14 mouse cellular contexts compared by ENCODE assay signal in the genomic region with DNA sequence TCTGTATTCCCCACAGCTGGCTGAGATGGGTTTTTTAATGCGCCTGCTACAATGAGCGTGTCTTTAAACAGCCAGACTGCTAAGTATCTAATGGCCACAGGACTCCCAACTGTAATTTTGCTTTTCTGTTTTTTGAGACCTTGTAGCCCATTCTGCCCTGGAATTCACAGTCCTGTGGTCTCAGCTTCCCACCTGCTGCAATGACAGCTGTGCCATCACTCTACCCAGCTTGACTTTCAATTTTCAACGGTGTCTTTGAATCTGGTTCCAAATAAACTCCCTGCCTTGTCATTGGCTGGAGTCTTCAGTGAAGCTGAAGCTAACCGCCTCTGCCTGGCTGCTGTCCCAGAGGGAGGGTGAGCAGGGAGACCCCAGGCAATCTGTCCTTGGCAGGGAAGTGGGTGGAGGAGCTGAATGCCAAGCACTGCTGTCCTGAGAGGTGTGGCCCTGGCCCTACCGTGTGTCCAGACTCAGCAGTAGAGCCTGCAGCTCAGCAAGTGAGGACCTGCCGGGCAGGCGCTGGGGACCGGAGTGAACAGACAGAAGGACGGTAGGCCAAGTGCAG. TPM values are rescaled to one million over a fixed set of nuclear protein-coding genes. Genes with fewer than 3 reads are reported as not detected.
DNase-seq lines count a peak whose midpoint lies in the region; ATAC-seq and TF ChIP-seq lines count a peak whose summit lies in the region.
"Had no signal": no experiment of that assay in that cellular context is flagged by ENCODE, and none has a peak within 500 bp of the region (broad histone marks: within the 10 kb centered on the region; RNA-seq: fewer than 3 reads in every experiment).

No protein-coding gene starts in this region.

- 64% methylated on average over 9 of the region's 9 CpGs for whole genome bisulfite sequencing in forebrain, embryonic 15.5 days
- WGBS in forebrain, embryonic 12.5 days = 81% methylated on average over 9 of the region's 9 CpGs
- 72% methylated on average over 9 of the region's 9 CpGs for WGBS in midbrain, embryonic 14.5 days
- WGBS in midbrain, embryonic 15.5 days = 75% methylated on average over 9 of the region's 9 CpGs
- WGBS in forebrain, postnatal 0 days = 59% methylated on average over 9 of the region's 9 CpGs
- WGBS in neural tube, embryonic 13.5 days = 59% methylated on average over 9 of the region's 9 CpGs
- 72% methylated on average over 9 of the region's 9 CpGs for WGBS in intestine, embryonic 15.5 days

- H3K4me2 ChIP-seq in forebrain, embryonic 15.5 days (replicated peaks) = no peak overlapping the region
- H3K4me2 ChIP-seq in forebrain, embryonic 12.5 days = no peak overlapping the region
- H3K4me2 ChIP-seq in midbrain, embryonic 14.5 days (ENCODE audit: low read length) = no peak overlapping the region
- no peak overlapping the region for H3K4me2 ChIP-seq in midbrain, embryonic 15.5 days
- H3K4me2 ChIP-seq in forebrain, postnatal 0 days (ENCODE audit: low read depth) = no peak overlapping the region
- no peak overlapping the region for H3K4me2 ChIP-seq in neural tube, embryonic 13.5 days
- H3K4me2 ChIP-seq in intestine, embryonic 15.5 days (replicated peaks) = no peak overlapping the region
- H3K4me2 ChIP-seq: liver, embryonic 15.5 days had no signal

- TF ChIP-seq CTCF in forebrain, postnatal 0 days (IDR thresholded peaks at IDR 0.05; ENCODE audit: low read depth) = no peak

- no peak overlapping the region for H3K4me3 ChIP-seq in forebrain, embryonic 15.5 days
- no peak overlapping the region for H3K4me3 ChIP-seq in forebrain, embryonic 12.5 days (replicated peaks)
- no peak overlapping the region for H3K4me3 ChIP-seq in midbrain, embryonic 14.5 days (replicated peaks; ENCODE audit: low read depth, low read length)
- no peak overlapping the region for H3K4me3 ChIP-seq in midbrain, embryonic 15.5 days
- no peak overlapping the region for H3K4me3 ChIP-seq in forebrain, postnatal 0 days (ENCODE audit: low read depth, low read length)
- H3K4me3 ChIP-seq in neural tube, embryonic 13.5 days = no peak overlapping the region
- no peak overlapping the region for H3K4me3 ChIP-seq in intestine, embryonic 15.5 days (replicated peaks)
- H3K4me3 ChIP-seq: erythroblast, embryonic 14.5 days; liver, embryonic 15.5 days had no signal

- peaks cover 5% of the 10 kb centered on the region; the same call in 1 of the 2 replicates for H3K36me3 ChIP-seq in forebrain, embryonic 15.5 days
- peaks cover 15% of the 10 kb centered on the region; the same call in 1 of the 2 replicates for H3K36me3 ChIP-seq in forebrain, embryonic 12.5 days (replicated peaks)
- peaks cover 2% of the 10 kb centered on the region for H3K36me3 ChIP-seq in midbrain, embryonic 14.5 days (ENCODE audit: control insufficient read depth, insufficient read depth, low read length)
- no peaks in the 10 kb centered on the region for H3K36me3 ChIP-seq in midbrain, embryonic 15.5 days (replicated peaks)
- H3K36me3 ChIP-seq in forebrain, postnatal 0 days (ENCODE audit: insufficient read depth) = peaks cover 3% of the 10 kb centered on the region; the same call in 1 of the 2 replicates
- H3K36me3 ChIP-seq in neural tube, embryonic 13.5 days = no peaks in the 10 kb centered on the region
- no peaks in the 10 kb centered on the region for H3K36me3 ChIP-seq in intestine, embryonic 15.5 days

- H3K9me3 ChIP-seq in forebrain, embryonic 15.5 days = 0 out of 2 replicates have a peak, but pooled peaks cover 2% of the 10 kb centered on the region
- H3K9me3 ChIP-seq in forebrain, embryonic 12.5 days = no peaks in the 10 kb centered on the region
- H3K9me3 ChIP-seq in midbrain, embryonic 14.5 days (ENCODE audit: control insufficient read depth, low read length) = no peaks in the 10 kb centered on the region
- H3K9me3 ChIP-seq in midbrain, embryonic 15.5 days = no peaks in the 10 kb centered on the region
- H3K9me3 ChIP-seq in forebrain, postnatal 0 days (ENCODE audit: low read length) = no peaks in the 10 kb centered on the region
- no peaks in the 10 kb centered on the region for H3K9me3 ChIP-seq in neural tube, embryonic 13.5 days
- H3K9me3 ChIP-seq in intestine, embryonic 15.5 days = no peaks in the 10 kb centered on the region
- H3K9me3 ChIP-seq: liver, embryonic 15.5 days had no signal

- ATAC-seq in forebrain, embryonic 15.5 days (replicated peaks) = peak; percentile 42
- ATAC-seq in forebrain, embryonic 12.5 days (ENCODE audit: low FRiP score) = no peak
- ATAC-seq in midbrain, embryonic 14.5 days (ENCODE audit: low FRiP score, low TSS enrichment) = no peak
- no peak; the same call in 1 of the 2 replicates for ATAC-seq in midbrain, embryonic 15.5 days (replicated peaks)
- ATAC-seq in forebrain, postnatal 0 days = peak; percentile 53
- ATAC-seq in neural tube, embryonic 13.5 days (ENCODE audit: low read depth) = peak; percentile 69
- no peak for ATAC-seq in intestine, embryonic 15.5 days
- ATAC-seq: CD4-positive, CD25-positive, alpha-beta regulatory T cell, adult 4 months; Patski had no signal

- H3K9ac ChIP-seq in forebrain, embryonic 15.5 days (replicated peaks) = no peak overlapping the region
- no peak overlapping the region for H3K9ac ChIP-seq in forebrain, embryonic 12.5 days
- no peak overlapping the region for H3K9ac ChIP-seq in midbrain, embryonic 14.5 days (replicated peaks; ENCODE audit: low read length)
- H3K9ac ChIP-seq in midbrain, embryonic 15.5 days = no peak overlapping the region
- H3K9ac ChIP-seq in forebrain, postnatal 0 days = no peak overlapping the region
- H3K9ac ChIP-seq in neural tube, embryonic 13.5 days = no peak overlapping the region
- no peak overlapping the region for H3K9ac ChIP-seq in intestine, embryonic 15.5 days
- H3K9ac ChIP-seq: liver, embryonic 15.5 days had no signal

- 0 out of 2 replicates have a peak overlapping the region, but pooled peaks have one; percentile 1 for H3K27ac ChIP-seq in forebrain, embryonic 15.5 days (replicated peaks)
- no peak overlapping the region for H3K27ac ChIP-seq in forebrain, embryonic 12.5 days
- no peak overlapping the region for H3K27ac ChIP-seq in midbrain, embryonic 14.5 days (replicated peaks; ENCODE audit: low read depth, low read length)
- H3K27ac ChIP-seq in midbrain, embryonic 15.5 days = no peak overlapping the region
- no peak overlapping the region for H3K27ac ChIP-seq in forebrain, postnatal 0 days (ENCODE audit: low read depth, low read length)
- H3K27ac ChIP-seq in neural tube, embryonic 13.5 days (replicated peaks) = no peak overlapping the region
- no peak overlapping the region for H3K27ac ChIP-seq in intestine, embryonic 15.5 days
- H3K27ac ChIP-seq: liver, embryonic 15.5 days had no signal

- no peaks in the 10 kb centered on the region for H3K27me3 ChIP-seq in forebrain, embryonic 15.5 days
- no peaks in the 10 kb centered on the region for H3K27me3 ChIP-seq in forebrain, embryonic 12.5 days
- no peaks in the 10 kb centered on the region for H3K27me3 ChIP-seq in midbrain, embryonic 14.5 days (ENCODE audit: control insufficient read depth, insufficient read depth, low read length)
- H3K27me3 ChIP-seq in midbrain, embryonic 15.5 days (replicated peaks) = no peaks in the 10 kb centered on the region
- H3K27me3 ChIP-seq in forebrain, postnatal 0 days (ENCODE audit: insufficient read depth, low read length) = no peaks in the 10 kb centered on the region
- H3K27me3 ChIP-seq in neural tube, embryonic 13.5 days = no peaks in the 10 kb centered on the region; the same call in 1 of the 2 replicates
- H3K27me3 ChIP-seq in intestine, embryonic 15.5 days (replicated peaks) = no peaks in the 10 kb centered on the region
- H3K27me3 ChIP-seq: Patski had no signal

- H3K4me1 ChIP-seq in forebrain, embryonic 15.5 days = peaks cover 17% of the 10 kb centered on the region
- peaks cover 10% of the 10 kb centered on the region for H3K4me1 ChIP-seq in forebrain, embryonic 12.5 days
- no peaks in the 10 kb centered on the region for H3K4me1 ChIP-seq in midbrain, embryonic 14.5 days (ENCODE audit: control insufficient read depth, insufficient read depth, low read length)
- H3K4me1 ChIP-seq in midbrain, embryonic 15.5 days = peaks cover 5% of the 10 kb centered on the region
- no peaks in the 10 kb centered on the region for H3K4me1 ChIP-seq in forebrain, postnatal 0 days (ENCODE audit: insufficient read depth)
- peaks cover 31% of the 10 kb centered on the region for H3K4me1 ChIP-seq in neural tube, embryonic 13.5 days (replicated peaks)
- no peaks in the 10 kb centered on the region for H3K4me1 ChIP-seq in intestine, embryonic 15.5 days (replicated peaks)
- H3K4me1 ChIP-seq: liver, embryonic 15.5 days had no signal

- DNase-seq in midbrain, embryonic 14.5 days = peak; percentile 39
- peak; percentile 22 for DNase-seq in forebrain, postnatal 0 days
- DNase-seq: adrenal gland, postnatal 25 days; cerebellum, adult 8-10 months; kidney, postnatal 25 days had no signal

RNA-seq across cellular contexts. Expression of a gene that starts 1.6 kb away (rescaled TPM):
- polyA plus RNA-seq in forebrain, embryonic 15.5 days (2015; fragmentation: Nextera tagmentation; extraction: Ambion mirVana) = 0.06 TPM in 1 of 2 replicates, not detected in the other
- 0.10 and 0.13 TPM in 2 replicates for polyA plus RNA-seq in forebrain, embryonic 12.5 days (2016; fragmentation: Nextera tagmentation; extraction: Ambion mirVana)
- polyA plus RNA-seq in midbrain, embryonic 14.5 days (2014; fragmentation: Nextera tagmentation; extraction: Ambion mirVana) = 0.12 TPM in 2 replicates
- polyA plus RNA-seq in midbrain, embryonic 15.5 days (2015; fragmentation: Nextera tagmentation; extraction: Ambion mirVana) = 0.09 and 0.35 TPM in 2 replicates
- total RNA-seq in forebrain, postnatal 0 days (2014; rRNA removed) = 0.31 and 0.48 TPM in 2 replicates
- polyA plus RNA-seq in forebrain, postnatal 0 days (2015; fragmentation: Nextera tagmentation; extraction: Ambion mirVana) = 0.16 and 0.33 TPM in 2 replicates
- 0.11 and 0.18 TPM in 2 replicates for polyA plus RNA-seq in neural tube, embryonic 13.5 days (2015; fragmentation: Nextera tagmentation; extraction: Ambion mirVana)
- 0.18 and 0.20 TPM in 2 replicates for polyA plus RNA-seq in intestine, embryonic 15.5 days (2015; fragmentation: Nextera tagmentation; extraction: Ambion mirVana)
- polyA plus RNA-seq: CD4-positive, CD25-positive, alpha-beta regulatory T cell, adult 4 months; erythroblast, embryonic 14.5 days had no signal

RNA-seq across cellular contexts. Expression of a gene that starts 8.7 kb away (rescaled TPM):
- polyA plus RNA-seq in forebrain, embryonic 15.5 days (2015; fragmentation: Nextera tagmentation; extraction: Ambion mirVana) = 0.79 and 1.1 TPM in 2 replicates
- 0.94 and 0.95 TPM in 2 replicates for polyA plus RNA-seq in forebrain, embryonic 12.5 days (2016; fragmentation: Nextera tagmentation; extraction: Ambion mirVana)
- 0.39 and 1.4 TPM in 2 replicates for polyA plus RNA-seq in midbrain, embryonic 14.5 days (2014; fragmentation: Nextera tagmentation; extraction: Ambion mirVana)
- 1.1 and 1.3 TPM in 2 replicates for polyA plus RNA-seq in midbrain, embryonic 15.5 days (2015; fragmentation: Nextera tagmentation; extraction: Ambion mirVana)
- total RNA-seq in forebrain, postnatal 0 days (2014; rRNA removed) = 0.77 and 1.00 TPM in 2 replicates
- 0.43 and 0.74 TPM in 2 replicates for polyA plus RNA-seq in forebrain, postnatal 0 days (2015; fragmentation: Nextera tagmentation; extraction: Ambion mirVana)
- polyA plus RNA-seq in neural tube, embryonic 13.5 days (2015; fragmentation: Nextera tagmentation; extraction: Ambion mirVana) = 1.1 and 1.2 TPM in 2 replicates
- 3.0 TPM in 2 replicates for polyA plus RNA-seq in intestine, embryonic 15.5 days (2015; fragmentation: Nextera tagmentation; extraction: Ambion mirVana)

RNA-seq across cellular contexts. Expression of a gene that starts 48.8 kb away (rescaled TPM):
- 214 and 232 TPM in 2 replicates for polyA plus RNA-seq in forebrain, embryonic 15.5 days (2015; fragmentation: Nextera tagmentation; extraction: Ambion mirVana)
- polyA plus RNA-seq in forebrain, embryonic 12.5 days (2016; fragmentation: Nextera tagmentation; extraction: Ambion mirVana) = 227 and 230 TPM in 2 replicates
- 209 and 227 TPM in 2 replicates for polyA plus RNA-seq in midbrain, embryonic 14.5 days (2014; fragmentation: Nextera tagmentation; extraction: Ambion mirVana)
- polyA plus RNA-seq in midbrain, embryonic 15.5 days (2015; fragmentation: Nextera tagmentation; extraction: Ambion mirVana) = 184 and 186 TPM in 2 replicates
- total RNA-seq in forebrain, postnatal 0 days (2014; rRNA removed) = 118 and 147 TPM in 2 replicates
- 154 and 159 TPM in 2 replicates for polyA plus RNA-seq in forebrain, postnatal 0 days (2015; fragmentation: Nextera tagmentation; extraction: Ambion mirVana)
- 190 and 205 TPM in 2 replicates for polyA plus RNA-seq in neural tube, embryonic 13.5 days (2015; fragmentation: Nextera tagmentation; extraction: Ambion mirVana)
- polyA plus RNA-seq in intestine, embryonic 15.5 days (2015; fragmentation: Nextera tagmentation; extraction: Ambion mirVana) = 145 and 158 TPM in 2 replicates

Comparison
In these comparisons a context has a peak if more than half of its experiments do, and no peak if none do; other contexts are left out.
1. ATAC-seq: peak in forebrain, embryonic 15.5 days (single experiment), forebrain, postnatal 0 days (single experiment) and neural tube, embryonic 13.5 days (single experiment); none in forebrain, embryonic 12.5 days (single experiment), midbrain, embryonic 14.5 days (single experiment), midbrain, embryonic 15.5 days (single experiment) and intestine, embryonic 15.5 days (single experiment).